Mouse (Mus musculus): ENCODE data around the gene Hspb8. TPM values are rescaled to one million over a fixed set of nuclear protein-coding genes. Genes with fewer than 3 reads are reported as not detected.

Hspb8 gene
- polyA plus RNA-seq (2015; fragmentation: Illumina TruSeq; extraction: RNeasy Lipid Tissue Mini Kit (QIAGEN cat#74804); ENCODE audit: insufficient read depth, low replicate concordance), result 3.6 TPM

GRCm38 (mm10) chr5:116422699-116423201 lies at the start of gene Hspb8:
Gene Hspb8 (minus strand): TSS chr5:116422864.

Other genes with a start within 250 kb of the Hspb8 start
- not detected for gene Ccdc60, start 133.9 kb downstream of the Hspb8 start, polyA plus RNA-seq (2015; fragmentation: Illumina TruSeq; extraction: RNeasy Lipid Tissue Mini Kit (QIAGEN cat#74804); ENCODE audit: insufficient read depth, low replicate concordance)
- not detected for gene Srrm4, start 169.0 kb upstream of the Hspb8 start, polyA plus RNA-seq (2015; fragmentation: Illumina TruSeq; extraction: RNeasy Lipid Tissue Mini Kit (QIAGEN cat#74804); ENCODE audit: insufficient read depth, low replicate concordance)

Measured in spleen, adult 10 weeks (tissue).